Mouse (Mus musculus): ENCODE results near the gene Podxl.

Gene Podxl

GRCm38 (mm10) chr6:31589268-31589667 lies 25.5 kb upstream of the Podxl start:
- TF ChIP-seq GATA4 (IDR thresholded peaks at IDR 0.05; ENCODE audit: insufficient replicate concordance, low read length), result no peak

- TF ChIP-seq GATA4 (IDR thresholded peaks at IDR 0.05; ENCODE audit: insufficient replicate concordance, low read length), result peak; percentile 74; the same call in 1 of the 2 replicates
These were observed 23.9 kb upstream of the Podxl start for GRCm38 (mm10) chr6:31587655-31588054.

- no peak for TF ChIP-seq GATA4 (IDR thresholded peaks at IDR 0.05; ENCODE audit: insufficient replicate concordance, low read length)
These were observed 22.3 kb upstream of the Podxl start for GRCm38 (mm10) chr6:31586127-31586526.

- TF ChIP-seq GATA4 (IDR thresholded peaks at IDR 0.05; ENCODE audit: insufficient replicate concordance, low read length), result no peak
These were observed 12.4 kb upstream of the Podxl start for GRCm38 (mm10) chr6:31576151-31576550.

GRCm38 (mm10) chr6:31575063-31575462 lies 11.3 kb upstream of the Podxl start:
- TF ChIP-seq GATA4 (IDR thresholded peaks at IDR 0.05; ENCODE audit: insufficient replicate concordance, low read length), result no peak

- no peak for TF ChIP-seq GATA4 (IDR thresholded peaks at IDR 0.05; ENCODE audit: insufficient replicate concordance, low read length)
These were observed 7.7 kb upstream of the Podxl start for GRCm38 (mm10) chr6:31571459-31571858.

GRCm38 (mm10) chr6:31568070-31568595 lies 4.4 kb upstream of the Podxl start:
- no peak for TF ChIP-seq GATA4 (IDR thresholded peaks at IDR 0.05; ENCODE audit: insufficient replicate concordance, low read length)

GRCm38 (mm10) chr6:31567200-31567599 lies 3.4 kb upstream of the Podxl start:
- TF ChIP-seq GATA4 (IDR thresholded peaks at IDR 0.05; ENCODE audit: insufficient replicate concordance, low read length), result no peak

- TF ChIP-seq GATA4 (IDR thresholded peaks at IDR 0.05; ENCODE audit: insufficient replicate concordance, low read length), result no peak
These were observed 1.2 kb upstream of the Podxl start for GRCm38 (mm10) chr6:31564901-31565391.

- TF ChIP-seq GATA4 (IDR thresholded peaks at IDR 0.05; ENCODE audit: insufficient replicate concordance, low read length), result no peak; the same call in 1 of the 2 replicates
These were observed 376 bp upstream of the Podxl start for GRCm38 (mm10) chr6:31564182-31564531.

- TF ChIP-seq GATA4 (IDR thresholded peaks at IDR 0.05; ENCODE audit: insufficient replicate concordance, low read length), result no peak
These were observed 1.3 kb downstream of the Podxl start for GRCm38 (mm10) chr6:31562371-31563080.

GRCm38 (mm10) chr6:31560138-31560959 lies 3.4 kb downstream of the Podxl start:
- no peak for TF ChIP-seq GATA4 (IDR thresholded peaks at IDR 0.05; ENCODE audit: insufficient replicate concordance, low read length)

- TF ChIP-seq GATA4 (IDR thresholded peaks at IDR 0.05; ENCODE audit: insufficient replicate concordance, low read length), result no peak
These were observed 7.2 kb downstream of the Podxl start for GRCm38 (mm10) chr6:31556460-31557100.

GRCm38 (mm10) chr6:31550876-31551532 lies 12.8 kb downstream of the Podxl start:
- peak; percentile 42; the same call in 1 of the 2 replicates for TF ChIP-seq GATA4 (IDR thresholded peaks at IDR 0.05; ENCODE audit: insufficient replicate concordance, low read length)

Data from liver, adult (tissue).